In the genomic region with DNA sequence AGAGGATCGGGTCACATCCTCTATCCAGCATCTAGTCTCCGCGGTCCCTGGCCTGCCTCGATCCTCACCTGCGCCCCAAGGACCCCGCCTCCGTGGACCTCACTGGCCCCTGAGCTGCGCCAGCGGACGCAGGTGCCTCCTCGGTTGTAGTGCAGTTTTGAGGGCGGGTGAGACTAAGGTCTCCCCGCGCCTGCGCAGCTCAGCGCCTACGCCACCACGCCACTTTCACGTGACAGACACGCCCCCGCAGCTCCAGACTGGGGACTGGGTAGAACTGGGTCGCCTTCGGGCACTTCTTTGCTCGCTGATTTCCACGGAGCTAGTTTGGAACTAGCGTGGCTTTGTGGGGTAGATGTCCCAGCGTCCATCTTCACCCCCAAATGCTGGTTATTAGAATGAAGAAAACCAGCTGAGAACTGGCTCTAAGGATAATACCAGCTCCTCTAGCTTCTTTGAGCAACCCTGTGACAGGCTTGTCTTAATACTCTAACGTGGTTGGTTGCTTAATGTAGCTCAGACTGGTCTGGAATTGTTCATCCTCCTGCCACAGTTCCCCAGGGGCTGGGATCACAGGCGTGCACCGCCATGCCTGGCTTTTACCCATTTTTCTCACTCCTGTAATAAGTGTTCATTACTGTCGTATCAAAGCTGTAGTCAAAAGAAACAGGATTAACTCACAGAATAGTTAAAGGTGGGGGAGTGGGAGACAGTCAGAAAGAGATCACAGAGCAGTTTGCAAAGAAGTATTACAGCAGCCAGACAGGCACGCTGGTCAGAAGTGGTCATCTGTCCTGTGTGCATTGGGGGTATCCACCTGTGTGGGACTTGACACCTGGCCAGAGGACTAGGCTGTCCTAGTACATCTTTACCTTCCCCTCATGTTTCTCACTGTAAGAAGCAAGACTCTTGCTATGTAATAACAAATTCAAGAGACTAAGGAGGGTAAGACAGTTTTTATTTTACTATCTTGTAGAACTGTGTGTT, we compare ENCODE assay signal across 1 mouse cellular context.
TF ChIP-seq lines count a peak whose summit lies in the region.

Gene Fam213a, minus strand, starts transcription at position 159 of the 984 bp plus-strand sequence.

TF ChIP-seq in MEL, 35 proteins besides CTCF, POLR2A, EP300 and RAD21 (continued from another document):
- TF ChIP-seq GATA1 (IDR thresholded peaks at IDR 0.05; ENCODE audit: low read depth, low read length), result no peak
- TF ChIP-seq ETS1 (IDR thresholded peaks at IDR 0.05; ENCODE audit: low read depth, low read length), result peak; percentile 47; the same call in 1 of the 2 replicates
- TF ChIP-seq GABPA (IDR thresholded peaks at IDR 0.05; ENCODE audit: low read depth, low read length), result no peak
- TF ChIP-seq USF2 (IDR thresholded peaks at IDR 0.05; ENCODE audit: borderline replicate concordance in 1 of 2, insufficient read depth in 1 of 2, low read depth in 1 of 2, low read length in 2 of 2), result peak in 1 of 2 experiments; percentile 39; a peak in 1 of 4 replicates
- TF ChIP-seq KAT2A (conservative IDR thresholded peaks at IDR 0.05; ENCODE audit: low read depth, low read length), result no peak
- TF ChIP-seq JUND (IDR thresholded peaks at IDR 0.05; ENCODE audit: low read depth, low read length), result no peak
- TF ChIP-seq TCF12 (IDR thresholded peaks at IDR 0.05; ENCODE audit: low read depth, low read length), result peak; percentile 52; the same call in 1 of the 2 replicates
- no peak for TF ChIP-seq TAL1 (IDR thresholded peaks at IDR 0.05; ENCODE audit: low read length)
- peak; percentile 80 for TF ChIP-seq NELFE (IDR thresholded peaks at IDR 0.05; ENCODE audit: low read depth, low read length)
- TF ChIP-seq MXI1 (IDR thresholded peaks at IDR 0.05; ENCODE audit: low read depth, low read length), result peak; percentile 96
- 0 out of 2 replicates have a peak, but pooled peaks have one; percentile 45 for TF ChIP-seq MYC (IDR thresholded peaks at IDR 0.05; ENCODE audit: low read depth, low read length)
- TF ChIP-seq ZMIZ1 (IDR thresholded peaks at IDR 0.05; ENCODE audit: low read depth, low read length), result peak; percentile 40; the same call in 1 of the 2 replicates
- TF ChIP-seq NRF1 (IDR thresholded peaks at IDR 0.05; ENCODE audit: insufficient read depth, low read depth, low read length, poor library complexity, severe bottlenecking), result peak; percentile 97
- TF ChIP-seq UBTF (IDR thresholded peaks at IDR 0.05; ENCODE audit: borderline replicate concordance, insufficient read depth, low read depth, low read length), result no peak
- no peak for TF ChIP-seq CHD1 (IDR thresholded peaks at IDR 0.05; ENCODE audit: low read depth, low read length)
- no peak for TF ChIP-seq POLR2AphosphoS5 (IDR thresholded peaks at IDR 0.05; ENCODE audit: borderline replicate concordance, low read depth, low read length)
- TF ChIP-seq ZNF384 (IDR thresholded peaks at IDR 0.05; ENCODE audit: low read depth, low read length), result no peak
- TF ChIP-seq HCFC1 (IDR thresholded peaks at IDR 0.05; ENCODE audit: low read depth, low read length), result no peak
- TF ChIP-seq ELF1 (IDR thresholded peaks at IDR 0.05; ENCODE audit: low read depth, low read length), result no peak
- TF ChIP-seq USF1 (IDR thresholded peaks at IDR 0.05; ENCODE audit: low read depth, low read length), result peak; percentile 92
- TF ChIP-seq E2F4 (IDR thresholded peaks at IDR 0.05; ENCODE audit: borderline replicate concordance, low read depth, low read length), result no peak
- no peak for TF ChIP-seq MEF2A (IDR thresholded peaks at IDR 0.05; ENCODE audit: extremely low read depth, insufficient replicate concordance, low read depth, low read length, poor library complexity, severe bottlenecking)
- no peak for TF ChIP-seq SMC3 (IDR thresholded peaks at IDR 0.05; ENCODE audit: low read depth, low read length)
- TF ChIP-seq RCOR1 (IDR thresholded peaks at IDR 0.05; ENCODE audit: low read depth, low read length), result no peak
- no peak for TF ChIP-seq CHD2 (IDR thresholded peaks at IDR 0.05; ENCODE audit: low read length)
- TF ChIP-seq MYB (IDR thresholded peaks at IDR 0.05; ENCODE audit: low read depth, low read length), result no peak
- TF ChIP-seq POLR2AphosphoS2 (IDR thresholded peaks at IDR 0.05; ENCODE audit: low read length), result peak; percentile 78; the same call in 1 of the 2 replicates
